Mouse (Mus musculus) MEL (cell line): ENCODE results near the gene Cited2. TPM values are rescaled to one million over a fixed set of nuclear protein-coding genes. Genes with fewer than 3 reads are reported as not detected.

Experiments
- DNase-seq: peaks from one replicate; pipeline ENCODE4 v3.0.0; 2011; ENCODE audit warnings: low read depth, low spot score
- H3K27ac ChIP-seq: 2 replicates; pipeline ENCODE4 v1.5.1; 2012; ENCODE audit warnings: low read depth, mild to moderate bottlenecking, control low read depth, low read length, moderate library complexity; ENCODE audit not compliant: control insufficient read depth
- H3K27me3 ChIP-seq, 2 experiments: fragments of 150-350 bp in 1 of 2; sonication (generic) in 1 of 2; 2 replicates each; pipeline ENCODE4 v1.6.1; 2012; ENCODE audit warnings: low read length in 2 of 2, mild to moderate bottlenecking in 2 of 2, improper control_type of control experiment in 1 of 2, moderate library complexity in 1 of 2; ENCODE audit not compliant: insufficient read depth in 2 of 2, control insufficient read depth in 1 of 2
- H3K36me3 ChIP-seq, 2 experiments: 2 replicates each; pipeline ENCODE4 v1.6.1; 2012 to 2014; ENCODE audit warnings: low read length in 2 of 2, improper control_type of control experiment in 1 of 2, inconsistent platforms in 1 of 2, mild to moderate bottlenecking in 1 of 2; ENCODE audit not compliant: insufficient read depth in 2 of 2, control insufficient read depth in 1 of 2
- H3K4me1 ChIP-seq, 2 experiments: fragments of 150-350 bp in 1 of 2; sonication (generic) in 1 of 2; 2 replicates each; pipeline ENCODE4 v1.6.1; 2012; ENCODE audit warnings: low read length in 2 of 2, improper control_type of control experiment in 1 of 2, mild to moderate bottlenecking in 1 of 2; ENCODE audit not compliant: insufficient read depth in 2 of 2, control insufficient read depth in 1 of 2
- H3K4me3 ChIP-seq, 2 experiments: fragments of 150-350 bp in 1 of 2; sonication (generic) in 1 of 2; 2 replicates each; pipeline ENCODE4 v1.5.1; 2012; ENCODE audit warnings: low read depth in 2 of 2, low read length in 2 of 2, mild to moderate bottlenecking in 2 of 2, moderate library complexity in 2 of 2, control low read depth in 1 of 2, improper control_type of control experiment in 1 of 2; ENCODE audit not compliant: control insufficient read depth in 1 of 2, insufficient read depth in 1 of 2
- H3K79me2 ChIP-seq: 2 replicates; pipeline ENCODE4 v1.6.1; 2012; ENCODE audit warnings: mild to moderate bottlenecking, low read length, moderate library complexity; ENCODE audit not compliant: control insufficient read depth, poor library complexity, insufficient read depth
- H3K9ac ChIP-seq: 2 replicates; pipeline ENCODE4 v1.6.1; 2012; ENCODE audit warnings: low read depth, mild to moderate bottlenecking, control low read depth, low read length, moderate library complexity; ENCODE audit not compliant: control insufficient read depth, poor library complexity, severe bottlenecking
- H3K9me3 ChIP-seq: fragments of 150-350 bp; sonication (generic); replicated peaks from 2 replicates; pipeline ENCODE4 v1.6.1; 2012; ENCODE audit warnings: mild to moderate bottlenecking, low read length, improper control_type of control experiment, moderate library complexity; ENCODE audit not compliant: insufficient read depth
- BHLHE40 ChIP-seq: IDR thresholded peaks from 2 replicates; pipeline ENCODE4 v1.6.1; 2012; ENCODE audit warnings: low read depth, mild to moderate bottlenecking, inconsistent platforms, low read length, improper control_type of control experiment, borderline replicate concordance
- CHD1 ChIP-seq: IDR thresholded peaks from 2 replicates; pipeline ENCODE4 v1.6.1; 2012; ENCODE audit warnings: low read depth, mild to moderate bottlenecking, inconsistent platforms, low read length, improper control_type of control experiment
- CHD2 ChIP-seq: IDR thresholded peaks from 2 replicates; pipeline ENCODE4 v1.6.1; 2011; ENCODE audit warnings: low read length, improper control_type of control experiment
- E2F4 ChIP-seq: IDR thresholded peaks from 2 replicates; pipeline ENCODE4 v1.6.1; 2011; ENCODE audit warnings: low read depth, low read length, improper control_type of control experiment, borderline replicate concordance
- EP300 ChIP-seq, 2 experiments: IDR thresholded peaks; 2 replicates each; pipeline ENCODE4 v1.6.1; 2011; ENCODE audit warnings: improper control_type of control experiment in 2 of 2, low read length in 2 of 2, low read depth in 1 of 2, mild to moderate bottlenecking in 1 of 2
- GABPA ChIP-seq: IDR thresholded peaks from 2 replicates; pipeline ENCODE4 v1.6.1; 2012; ENCODE audit warnings: low read depth, mild to moderate bottlenecking, inconsistent platforms, low read length, improper control_type of control experiment, moderate library complexity
- GATA1 ChIP-seq: IDR thresholded peaks from 2 replicates; pipeline ENCODE4 v1.6.1; 2011; ENCODE audit warnings: low read depth, low read length, improper control_type of control experiment
- HCFC1 ChIP-seq: IDR thresholded peaks from 2 replicates; pipeline ENCODE4 v1.6.1; 2012; ENCODE audit warnings: low read depth, mild to moderate bottlenecking, inconsistent platforms, low read length, improper control_type of control experiment, moderate library complexity
- MAFK ChIP-seq: IDR thresholded peaks from 2 replicates; pipeline ENCODE4 v1.6.1; 2011; ENCODE audit warnings: low read depth, mild to moderate bottlenecking, low read length, improper control_type of control experiment, borderline replicate concordance
- MEF2A ChIP-seq: IDR thresholded peaks from 2 replicates; pipeline ENCODE4 v1.6.1; 2014; ENCODE audit warnings: low read depth, mild to moderate bottlenecking, inconsistent platforms, low read length, improper control_type of control experiment; ENCODE audit not compliant: poor library complexity, insufficient replicate concordance, severe bottlenecking; ENCODE audit errors: extremely low read depth
- MYC ChIP-seq: IDR thresholded peaks from 2 replicates; pipeline ENCODE4 v1.6.1; 2011; ENCODE audit warnings: low read depth, mild to moderate bottlenecking, low read length, improper control_type of control experiment, moderate library complexity
- NELFE ChIP-seq: IDR thresholded peaks from 2 replicates; pipeline ENCODE4 v1.6.1; 2011; ENCODE audit warnings: low read depth, low read length, improper control_type of control experiment
- POLR2A ChIP-seq, 2 experiments: IDR thresholded peaks; 2 replicates each; pipeline ENCODE4 v1.6.1; 2011 to 2012; ENCODE audit warnings: low read length in 2 of 2, mild to moderate bottlenecking in 2 of 2, control low read depth in 1 of 2, improper control_type of control experiment in 1 of 2, low read depth in 1 of 2, moderate library complexity in 1 of 2; ENCODE audit not compliant: control insufficient read depth in 1 of 2, insufficient read depth in 1 of 2, poor library complexity in 1 of 2
- SIN3A ChIP-seq: IDR thresholded peaks from 2 replicates; pipeline ENCODE4 v1.6.1; 2012; ENCODE audit warnings: low read length, improper control_type of control experiment, inconsistent platforms
- TAL1 ChIP-seq: IDR thresholded peaks from 2 replicates; pipeline ENCODE4 v1.6.1; 2012; ENCODE audit warnings: mild to moderate bottlenecking, inconsistent platforms, low read length, moderate library complexity, mixed read lengths
- ZC3H11A ChIP-seq: IDR thresholded peaks from 2 replicates; pipeline ENCODE4 v1.6.1; 2012; ENCODE audit warnings: low read depth, mild to moderate bottlenecking, inconsistent platforms, low read length, improper control_type of control experiment
- ZKSCAN1 ChIP-seq: IDR thresholded peaks from 2 replicates; pipeline ENCODE4 v1.6.1; 2012; ENCODE audit warnings: low read depth, mild to moderate bottlenecking, inconsistent platforms, low read length, improper control_type of control experiment, moderate library complexity
- ZNF384 ChIP-seq: IDR thresholded peaks from 2 replicates; pipeline ENCODE4 v1.6.1; 2012; ENCODE audit warnings: low read depth, mild to moderate bottlenecking, inconsistent platforms, low read length, improper control_type of control experiment
- polyA plus RNA-seq, 2 experiments: library from polyadenylated mRNA; stranded (reverse) in 1 of 2; unstranded in 1 of 2; fragments of >175 nt in 1 of 2; fragments of >200 nt in 1 of 2; gene quantifications; 2 replicates each; pipeline versions ENCODE4 v1.2.1 to v1.2.4; 2012; ENCODE audit warnings: low replicate concordance in 2 of 2, low read depth in 1 of 2; ENCODE audit not compliant: insufficient read length in 2 of 2, insufficient read depth in 1 of 2, missing spikeins in 1 of 2
- total RNA-seq: library from RNA; depleted of rRNA; stranded (reverse); fragments of 300-350 nt; gene quantifications from 2 replicates; pipeline ENCODE4 v1.2.3, GENCODE M21; 2012

The Cited2 gene
- total and polyA plus RNA-seq, 3 experiments: 2.3 to 13.1 TPM; not detected in 1

GRCm38 (mm10) chr10:17695801-17696200, 27.2 kb upstream of the Cited2 start:
- no peak for TF ChIP-seq POLR2A (IDR thresholded peaks at IDR 0.05; ENCODE audit: control insufficient read depth in 1 of 2, insufficient read depth in 1 of 2, low read depth in 1 of 2, low read length in 2 of 2, poor library complexity in 1 of 2)
- no peak for TF ChIP-seq GATA1
- TF ChIP-seq ZKSCAN1: no peak
- no peak for TF ChIP-seq HCFC1
- no peak for TF ChIP-seq NELFE
- Histone ChIP-seq H3K27me3 (no peaks in the 10 kb centered on the region), H3K9me3 (no peaks in the 10 kb centered on the region), H3K27ac (no peak overlapping the region), H3K4me3 (no peak overlapping the region), H3K36me3 (no peaks in the 10 kb centered on the region), H3K4me1 (no peaks in the 10 kb centered on the region), H3K79me2 (no peaks in the 10 kb centered on the region), H3K9ac (no peak overlapping the region)
- no peak for DNase-seq

DNA sequence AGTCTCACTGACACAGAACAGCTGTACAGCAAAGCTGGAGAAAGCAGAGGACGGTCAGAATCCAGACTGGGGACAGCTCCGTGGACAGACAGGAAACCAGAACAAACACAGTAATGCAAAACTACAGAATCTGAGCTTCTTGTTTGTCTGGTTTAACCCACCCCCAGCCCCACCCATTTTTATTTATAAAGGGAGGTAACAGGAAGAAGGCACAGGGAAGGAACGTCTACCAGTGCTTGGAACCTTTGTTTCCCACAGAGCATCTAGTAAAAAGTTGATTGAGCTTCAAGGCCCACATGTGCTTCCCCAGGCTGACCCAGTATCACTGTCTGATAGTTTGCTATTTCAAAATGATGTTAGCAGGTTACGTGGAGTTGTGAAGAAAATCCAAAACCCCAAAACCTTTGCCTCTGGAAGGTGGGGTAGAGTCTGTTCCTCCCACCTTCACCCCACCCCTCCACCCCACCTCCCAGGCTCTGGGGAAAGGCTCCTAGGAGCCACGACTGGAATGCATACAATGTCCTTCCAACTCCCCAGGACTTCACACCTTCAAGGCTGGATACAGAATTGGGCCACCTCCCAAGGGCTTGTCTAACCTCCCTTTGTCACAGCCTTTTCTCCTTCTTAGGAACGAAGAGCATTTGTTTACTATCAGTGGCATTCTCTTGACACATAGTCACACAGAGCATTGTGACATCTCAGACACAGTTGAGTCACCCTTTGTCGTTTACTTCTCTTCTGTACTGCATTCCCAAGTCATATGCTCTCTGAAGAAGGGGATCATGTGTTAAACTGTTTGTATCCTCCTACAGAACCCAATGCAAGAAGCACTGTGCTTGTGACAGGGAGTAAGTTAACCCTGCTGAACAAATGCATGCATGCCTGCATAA, 25.4 kb upstream of the Cited2 start:
- TF ChIP-seq EP300 (IDR thresholded peaks at IDR 0.05; ENCODE audit: low read depth in 1 of 2, low read length in 2 of 2) (no peak), TAL1 (no peak)
- no peaks in the 10 kb centered on the region for H3K36me3 ChIP-seq
- H3K27ac ChIP-seq: no peak overlapping the region

DNA sequence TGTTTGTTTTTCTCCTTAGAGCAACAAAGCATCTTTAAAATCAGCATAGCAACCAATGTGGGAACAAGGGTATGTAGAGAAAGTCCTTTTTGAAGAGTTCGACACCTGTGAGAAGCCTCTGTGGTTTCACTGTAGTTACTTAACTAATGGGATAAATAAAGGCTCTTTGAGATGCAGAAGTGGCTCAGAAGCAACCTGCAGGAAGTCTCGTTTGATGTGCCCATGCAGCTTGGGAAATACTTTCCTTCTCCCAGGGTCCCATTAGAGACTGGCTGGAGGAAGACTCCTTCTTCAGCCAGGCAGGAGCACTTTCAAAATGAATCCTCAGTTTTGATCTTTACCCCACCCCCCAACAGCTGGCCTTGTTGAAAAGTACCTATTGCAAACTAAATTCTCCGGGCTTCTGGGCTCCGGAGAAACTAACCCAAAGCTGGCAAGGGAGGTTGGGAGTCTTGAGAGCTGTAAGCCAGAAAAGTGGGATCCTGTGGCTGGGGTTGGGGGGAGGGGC, 17.5 kb upstream of the Cited2 start:
- no peak overlapping the region for H3K4me3 ChIP-seq
- H3K9ac ChIP-seq: no peak overlapping the region
- no peaks in the 10 kb centered on the region for H3K4me1 ChIP-seq
- TF ChIP-seq CHD2 (no peak), MYC (no peak), ZC3H11A (no peak), MAFK (no peak), E2F4 (no peak), ZNF384 (no peak), CHD1 (no peak), BHLHE40 (no peak), MEF2A (no peak), SIN3A (no peak), GABPA (no peak)
- TF ChIP-seq, all 39 proteins: peak for 0
- H3K27me3 ChIP-seq: no peaks in the 10 kb centered on the region
- H3K36me3 ChIP-seq: no peaks in the 10 kb centered on the region
- no peak for DNase-seq
- H3K27ac ChIP-seq: no peak overlapping the region
- no peaks in the 10 kb centered on the region for H3K9me3 ChIP-seq
- H3K79me2 ChIP-seq: no peaks in the 10 kb centered on the region

More for the DNA sequence above, 25.4 kb upstream of the Cited2 start:
- H3K4me3 ChIP-seq: no peak overlapping the region
- H3K79me2 ChIP-seq: no peaks in the 10 kb centered on the region
- H3K9me3 ChIP-seq: no peaks in the 10 kb centered on the region
- H3K4me1 ChIP-seq: no peaks in the 10 kb centered on the region
- H3K9ac ChIP-seq: no peak overlapping the region
- no peaks in the 10 kb centered on the region for H3K27me3 ChIP-seq
- DNase-seq: no peak
